Mouse (Mus musculus): ENCODE measurements around the gene Cts7. TPM values are rescaled to one million over a fixed set of nuclear protein-coding genes. Genes with fewer than 3 reads are reported as not detected.

Gene Cts7
- not detected in 2 replicates for polyA plus RNA-seq (2011; ENCODE audit: insufficient read depth, insufficient read length, low replicate concordance, missing spikeins)

DNA sequence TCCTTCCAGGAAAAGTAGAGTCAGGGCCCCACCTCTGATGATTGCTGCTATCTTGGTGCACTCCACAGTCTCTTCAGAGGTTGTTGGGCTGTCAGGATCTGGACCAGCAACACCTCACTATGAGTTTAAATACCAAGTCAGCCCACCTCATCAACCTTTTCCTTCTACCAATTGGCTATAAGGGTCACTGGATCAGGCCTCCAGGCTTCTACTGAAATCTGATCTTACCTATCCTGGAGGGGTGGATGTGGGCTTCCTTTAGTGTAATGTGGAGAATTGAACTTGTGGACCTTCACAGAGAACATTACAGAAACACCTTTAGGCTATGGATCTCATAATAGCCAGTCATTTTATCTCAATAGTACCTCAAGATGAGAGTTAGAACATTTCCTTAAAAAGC is at the start of gene Cts7:
Gene Cts7, minus strand, starts transcription at position 101 of the 400 bp plus-strand sequence.
- Histone ChIP-seq H3K4me1 (ENCODE audit: control insufficient read depth, insufficient read depth, low read length) (no peaks in the 10 kb centered on the region), H3K4me3 (replicated peaks; ENCODE audit: control insufficient read depth, low read depth, low read length) (no peak within 1 kb of the TSS), H3K27ac (ENCODE audit: control insufficient read depth, insufficient read depth, low read depth, low read length, poor library complexity) (no peak within 1 kb of the TSS)
- TF ChIP-seq CTCF (IDR thresholded peaks at IDR 0.05; ENCODE audit: control insufficient read depth, insufficient read depth, low read length): no peak

Other genes with a start within 250 kb of the Cts7 start
- gene Ctsr, start 193.9 kb downstream of the Cts7 start, polyA plus RNA-seq (2011; ENCODE audit: insufficient read depth, insufficient read length, low replicate concordance, missing spikeins): not detected in 2 replicates
- gene Cts6, start 154.8 kb downstream of the Cts7 start, polyA plus RNA-seq (2011; ENCODE audit: insufficient read depth, insufficient read length, low replicate concordance, missing spikeins): not detected in 2 replicates
- gene Cts8, start 102.8 kb downstream of the Cts7 start, polyA plus RNA-seq (2011; ENCODE audit: insufficient read depth, insufficient read length, low replicate concordance, missing spikeins): not detected in 2 replicates
- not detected in 2 replicates for gene Gm49398, start 69.4 kb downstream of the Cts7 start, polyA plus RNA-seq (2011; ENCODE audit: insufficient read depth, insufficient read length, low replicate concordance, missing spikeins)
- gene Ctsm, start 183.6 kb upstream of the Cts7 start, polyA plus RNA-seq (2011; ENCODE audit: insufficient read depth, insufficient read length, low replicate concordance, missing spikeins): not detected in 2 replicates
- gene Gm49352, start 210.0 kb upstream of the Cts7 start, polyA plus RNA-seq (2011; ENCODE audit: insufficient read depth, insufficient read length, low replicate concordance, missing spikeins): not detected in 2 replicates
- gene Cts3, start 211.9 kb upstream of the Cts7 start, polyA plus RNA-seq (2011; ENCODE audit: insufficient read depth, insufficient read length, low replicate concordance, missing spikeins): not detected in 2 replicates

Data from bone marrow, adult 2 months (tissue).